Mouse (Mus musculus) MEL (cell line): Measurements from ENCODE around the gene Rae1. TPM values are rescaled to one million over a fixed set of nuclear protein-coding genes. Genes with fewer than 3 reads are reported as not detected.

Experiments used
- DNase-seq: peaks from one replicate; pipeline ENCODE4 v3.0.0; 2011; ENCODE audit warnings: low read depth, low spot score
- H3K27ac ChIP-seq: 2 replicates; pipeline ENCODE4 v1.5.1; 2012; ENCODE audit warnings: low read depth, mild to moderate bottlenecking, control low read depth, low read length, moderate library complexity; ENCODE audit not compliant: control insufficient read depth
- H3K27me3 ChIP-seq, 2 experiments: fragments of 150-350 bp in 1 of 2; sonication (generic) in 1 of 2; 2 replicates each; pipeline ENCODE4 v1.6.1; 2012; ENCODE audit warnings: low read length in 2 of 2, mild to moderate bottlenecking in 2 of 2, improper control_type of control experiment in 1 of 2, moderate library complexity in 1 of 2; ENCODE audit not compliant: insufficient read depth in 2 of 2, control insufficient read depth in 1 of 2
- H3K36me3 ChIP-seq, 2 experiments: 2 replicates each; pipeline ENCODE4 v1.6.1; 2012 to 2014; ENCODE audit warnings: low read length in 2 of 2, improper control_type of control experiment in 1 of 2, inconsistent platforms in 1 of 2, mild to moderate bottlenecking in 1 of 2; ENCODE audit not compliant: insufficient read depth in 2 of 2, control insufficient read depth in 1 of 2
- H3K4me1 ChIP-seq, 2 experiments: fragments of 150-350 bp in 1 of 2; sonication (generic) in 1 of 2; 2 replicates each; pipeline ENCODE4 v1.6.1; 2012; ENCODE audit warnings: low read length in 2 of 2, improper control_type of control experiment in 1 of 2, mild to moderate bottlenecking in 1 of 2; ENCODE audit not compliant: insufficient read depth in 2 of 2, control insufficient read depth in 1 of 2
- H3K4me3 ChIP-seq, 2 experiments: fragments of 150-350 bp in 1 of 2; sonication (generic) in 1 of 2; 2 replicates each; pipeline ENCODE4 v1.5.1; 2012; ENCODE audit warnings: low read depth in 2 of 2, low read length in 2 of 2, mild to moderate bottlenecking in 2 of 2, moderate library complexity in 2 of 2, control low read depth in 1 of 2, improper control_type of control experiment in 1 of 2; ENCODE audit not compliant: control insufficient read depth in 1 of 2, insufficient read depth in 1 of 2
- H3K79me2 ChIP-seq: 2 replicates; pipeline ENCODE4 v1.6.1; 2012; ENCODE audit warnings: mild to moderate bottlenecking, low read length, moderate library complexity; ENCODE audit not compliant: control insufficient read depth, poor library complexity, insufficient read depth
- H3K9ac ChIP-seq: 2 replicates; pipeline ENCODE4 v1.6.1; 2012; ENCODE audit warnings: low read depth, mild to moderate bottlenecking, control low read depth, low read length, moderate library complexity; ENCODE audit not compliant: control insufficient read depth, poor library complexity, severe bottlenecking
- H3K9me3 ChIP-seq: fragments of 150-350 bp; sonication (generic); replicated peaks from 2 replicates; pipeline ENCODE4 v1.6.1; 2012; ENCODE audit warnings: mild to moderate bottlenecking, low read length, improper control_type of control experiment, moderate library complexity; ENCODE audit not compliant: insufficient read depth
- CHD2 ChIP-seq: IDR thresholded peaks from 2 replicates; pipeline ENCODE4 v1.6.1; 2011; ENCODE audit warnings: low read length, improper control_type of control experiment
- CTCF ChIP-seq, 3 experiments: IDR thresholded peaks in 2 of 3; conservative IDR thresholded peaks in 1 of 3; 2 replicates each; pipeline ENCODE4 v1.5.1; 2011 to 2012; ENCODE audit warnings: low read length in 3 of 3, low read depth in 2 of 3, mild to moderate bottlenecking in 2 of 3, improper control_type of control experiment in 1 of 3, inconsistent platforms in 1 of 3, mixed read lengths in 1 of 3, moderate library complexity in 1 of 3; ENCODE audit not compliant: control insufficient read depth in 1 of 3, insufficient read depth in 1 of 3, poor library complexity in 1 of 3, severe bottlenecking in 1 of 3
- E2F4 ChIP-seq: IDR thresholded peaks from 2 replicates; pipeline ENCODE4 v1.6.1; 2011; ENCODE audit warnings: low read depth, low read length, improper control_type of control experiment, borderline replicate concordance
- GATA1 ChIP-seq: IDR thresholded peaks from 2 replicates; pipeline ENCODE4 v1.6.1; 2011; ENCODE audit warnings: low read depth, low read length, improper control_type of control experiment
- HCFC1 ChIP-seq: IDR thresholded peaks from 2 replicates; pipeline ENCODE4 v1.6.1; 2012; ENCODE audit warnings: low read depth, mild to moderate bottlenecking, inconsistent platforms, low read length, improper control_type of control experiment, moderate library complexity
- JUND ChIP-seq: IDR thresholded peaks from 2 replicates; pipeline ENCODE4 v1.6.1; 2011; ENCODE audit warnings: low read depth, mild to moderate bottlenecking, improper control_type of control experiment, low read length
- MAFK ChIP-seq: IDR thresholded peaks from 2 replicates; pipeline ENCODE4 v1.6.1; 2011; ENCODE audit warnings: low read depth, mild to moderate bottlenecking, low read length, improper control_type of control experiment, borderline replicate concordance
- MEF2A ChIP-seq: IDR thresholded peaks from 2 replicates; pipeline ENCODE4 v1.6.1; 2014; ENCODE audit warnings: low read depth, mild to moderate bottlenecking, inconsistent platforms, low read length, improper control_type of control experiment; ENCODE audit not compliant: poor library complexity, insufficient replicate concordance, severe bottlenecking; ENCODE audit errors: extremely low read depth
- MXI1 ChIP-seq: IDR thresholded peaks from 2 replicates; pipeline ENCODE4 v1.6.1; 2011; ENCODE audit warnings: mild to moderate bottlenecking, low read depth, low read length, improper control_type of control experiment
- POLR2AphosphoS2 ChIP-seq: IDR thresholded peaks from 2 replicates; pipeline ENCODE4 v1.6.1; 2011; ENCODE audit warnings: low read length, improper control_type of control experiment
- TCF12 ChIP-seq: IDR thresholded peaks from 2 replicates; pipeline ENCODE4 v1.6.1; 2014; ENCODE audit warnings: low read depth, mild to moderate bottlenecking, inconsistent platforms, low read length, improper control_type of control experiment, moderate library complexity
- UBTF ChIP-seq: IDR thresholded peaks from 2 replicates; pipeline ENCODE4 v1.6.1; 2012; ENCODE audit warnings: low read depth, mild to moderate bottlenecking, inconsistent platforms, low read length, improper control_type of control experiment, moderate library complexity, borderline replicate concordance; ENCODE audit not compliant: insufficient read depth
- USF1 ChIP-seq: IDR thresholded peaks from 2 replicates; pipeline ENCODE4 v1.6.1; 2014; ENCODE audit warnings: low read depth, mild to moderate bottlenecking, inconsistent platforms, low read length, improper control_type of control experiment, moderate library complexity
- ZC3H11A ChIP-seq: IDR thresholded peaks from 2 replicates; pipeline ENCODE4 v1.6.1; 2012; ENCODE audit warnings: low read depth, mild to moderate bottlenecking, inconsistent platforms, low read length, improper control_type of control experiment
- polyA plus RNA-seq, 2 experiments: library from polyadenylated mRNA; stranded (reverse) in 1 of 2; unstranded in 1 of 2; fragments of >175 nt in 1 of 2; fragments of >200 nt in 1 of 2; gene quantifications; 2 replicates each; pipeline versions ENCODE4 v1.2.1 to v1.2.4; 2012; ENCODE audit warnings: low replicate concordance in 2 of 2, low read depth in 1 of 2; ENCODE audit not compliant: insufficient read length in 2 of 2, insufficient read depth in 1 of 2, missing spikeins in 1 of 2
- total RNA-seq: library from RNA; depleted of rRNA; stranded (reverse); fragments of 300-350 nt; gene quantifications from 2 replicates; pipeline ENCODE4 v1.2.3, GENCODE M21; 2012

The Rae1 gene
- total and polyA plus RNA-seq, 3 experiments, result 156 to 172 TPM; not detected in 1

DNA sequence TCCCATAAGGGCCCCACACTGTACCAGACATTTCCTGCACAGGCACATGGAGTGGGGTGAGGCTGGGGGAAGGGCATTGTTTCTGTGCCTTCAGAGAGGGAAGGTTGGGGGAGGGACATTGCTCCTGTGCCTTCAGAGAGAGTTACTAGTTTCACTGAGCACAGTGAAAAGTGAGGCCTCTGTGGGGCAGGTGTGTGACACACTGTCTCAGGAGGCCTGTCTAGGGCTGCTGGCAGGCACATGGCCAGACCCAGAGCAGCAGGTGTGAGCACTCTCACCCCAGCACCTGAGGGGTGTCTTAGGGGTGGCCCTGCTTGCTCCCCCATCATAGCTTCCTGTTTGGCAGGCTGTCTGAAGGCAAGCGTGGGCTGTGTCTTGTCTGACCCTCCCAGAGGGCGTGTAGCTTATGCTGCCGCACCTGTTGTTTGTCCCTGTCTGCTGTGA, 26.8 kb downstream of the Rae1 start:
- no peak overlapping the region for H3K27ac ChIP-seq
- H3K4me1 ChIP-seq, result peaks cover 3 to 35% of the 10 kb centered on the region in 2 experiments; a peak in 3 of 4 replicates
- peaks cover 58% of the 10 kb centered on the region for H3K79me2 ChIP-seq
- H3K9me3 ChIP-seq, result no peaks in the 10 kb centered on the region
- H3K9ac ChIP-seq, result no peak overlapping the region
- H3K27me3 ChIP-seq, result no peaks in the 10 kb centered on the region
- peaks cover 7 to 22% of the 10 kb centered on the region in 2 experiments; a peak in 3 of 4 replicates for H3K36me3 ChIP-seq
- no peak overlapping the region for H3K4me3 ChIP-seq
- DNase-seq, result no peak
- TF ChIP-seq E2F4 (no peak), CHD2 (no peak), JUND (no peak), ZC3H11A (no peak), CTCF (IDR thresholded peaks at IDR 0.05 in 2 of 3, conservative IDR thresholded peaks at IDR 0.05 in 1 of 3; ENCODE audit: control insufficient read depth in 1 of 3, insufficient read depth in 1 of 3, low read depth in 2 of 3, low read length in 3 of 3, poor library complexity in 1 of 3, severe bottlenecking in 1 of 3) (no peak), MAFK (no peak), MXI1 (no peak), MEF2A (no peak), GATA1 (no peak), USF1 (no peak), HCFC1 (no peak), TCF12 (no peak)
- TF ChIP-seq, all 39 proteins: peak for 0

DNA sequence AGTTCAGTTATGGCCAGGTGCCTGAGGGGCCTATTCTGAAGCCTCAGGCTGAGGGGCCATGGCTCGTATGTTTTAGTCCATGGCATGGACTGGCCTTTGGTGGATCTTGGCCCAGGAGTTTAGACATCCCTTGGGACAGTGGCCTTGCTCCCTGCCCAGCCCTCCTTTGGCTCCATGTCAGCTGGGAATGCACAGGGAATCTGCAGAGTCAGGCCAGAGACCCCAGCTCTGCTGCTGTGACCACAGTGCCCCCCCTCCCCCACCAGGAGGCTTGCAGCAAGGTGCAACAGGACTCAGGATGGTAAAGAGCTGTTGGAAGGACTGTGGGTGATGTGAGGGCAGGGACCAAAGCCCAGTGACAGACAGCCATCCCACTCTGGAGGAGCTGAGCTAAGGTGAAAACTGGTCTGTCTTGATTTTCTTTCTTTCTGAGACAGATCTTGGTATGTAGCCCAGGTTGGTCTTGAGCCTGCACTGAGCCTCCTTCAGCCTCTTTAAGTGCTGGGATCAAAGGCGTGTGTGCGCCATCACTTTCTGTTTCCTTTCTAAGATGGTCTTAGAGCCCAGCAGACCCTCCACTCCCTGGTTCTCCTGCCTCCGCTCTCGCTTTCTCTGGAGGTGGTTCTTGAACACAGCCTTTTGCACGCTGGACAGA, 27.4 kb downstream of the Rae1 start:
- TF ChIP-seq UBTF, result no peak
- peak; percentile 20; the same call in 1 of the 2 replicates for TF ChIP-seq POLR2AphosphoS2
- H3K79me2 ChIP-seq, result peaks cover 53% of the 10 kb centered on the region
- no peak overlapping the region for H3K27ac ChIP-seq
- H3K9me3 ChIP-seq, result no peaks in the 10 kb centered on the region
- H3K9ac ChIP-seq, result no peak overlapping the region
- H3K4me1 ChIP-seq, result peaks cover 3 to 35% of the 10 kb centered on the region in 2 experiments; a peak in 3 of 4 replicates
- H3K4me3 ChIP-seq, result no peak overlapping the region
- DNase-seq, result no peak
- peaks cover 7 to 22% of the 10 kb centered on the region in 2 experiments; a peak in 3 of 4 replicates for H3K36me3 ChIP-seq
- no peaks in the 10 kb centered on the region for H3K27me3 ChIP-seq
